Mouse (Mus musculus): Measurements from ENCODE around the gene 1110032A03Rik. TPM values are rescaled to one million over a fixed set of nuclear protein-coding genes. Genes with fewer than 3 reads are reported as not detected.

1110032A03Rik gene
- 80.4 and 90.8 TPM in 2 replicates for polyA plus RNA-seq (2012; rRNA removed)

GRCm38 (mm10) chr9:50774991-50775612 is at the start of gene 1110032A03Rik, which contains the start of gene Alg9:
Gene 1110032A03Rik (minus strand): TSS chr9:50775520.
Gene Alg9 (plus strand): TSS chr9:50775019.
- peak; percentile 69 to 92 for DNase-seq (ENCODE audit: extremely low spot score in 1 of 2, low spot score in 1 of 2)

GRCm38 (mm10) chr9:50823779-50824453 is 48.6 kb upstream of the 1110032A03Rik start:
- DNase-seq (ENCODE audit: extremely low spot score in 1 of 2, low spot score in 1 of 2), result no peak

- DNase-seq (ENCODE audit: extremely low spot score in 1 of 2, low spot score in 1 of 2), result no peak
Observed at GRCm38 (mm10) chr9:50822216-50822615, 46.9 kb upstream of the 1110032A03Rik start.

- no peak for DNase-seq (ENCODE audit: extremely low spot score in 1 of 2, low spot score in 1 of 2)
Observed at GRCm38 (mm10) chr9:50821651-50822050, 46.3 kb upstream of the 1110032A03Rik start.

- DNase-seq (ENCODE audit: extremely low spot score in 1 of 2, low spot score in 1 of 2), result peak; percentile 18 to 58
Observed at GRCm38 (mm10) chr9:50819716-50820115, 44.4 kb upstream of the 1110032A03Rik start.

GRCm38 (mm10) chr9:50818050-50818449 is 42.7 kb upstream of the 1110032A03Rik start:
- no peak for DNase-seq (ENCODE audit: extremely low spot score in 1 of 2, low spot score in 1 of 2)

- DNase-seq (ENCODE audit: extremely low spot score in 1 of 2, low spot score in 1 of 2), result no peak
Observed at GRCm38 (mm10) chr9:50816512-50816911, 41.2 kb upstream of the 1110032A03Rik start.

GRCm38 (mm10) chr9:50815666-50816065 is 40.3 kb upstream of the 1110032A03Rik start:
- DNase-seq (ENCODE audit: extremely low spot score in 1 of 2, low spot score in 1 of 2), result no peak

GRCm38 (mm10) chr9:50813796-50814195 is 38.5 kb upstream of the 1110032A03Rik start:
- DNase-seq (ENCODE audit: extremely low spot score in 1 of 2, low spot score in 1 of 2), result no peak

- DNase-seq (ENCODE audit: extremely low spot score in 1 of 2, low spot score in 1 of 2), result no peak
Observed at GRCm38 (mm10) chr9:50811746-50812145, 36.4 kb upstream of the 1110032A03Rik start.

- DNase-seq (ENCODE audit: extremely low spot score in 1 of 2, low spot score in 1 of 2), result no peak
Observed at GRCm38 (mm10) chr9:50811187-50811586, 35.9 kb upstream of the 1110032A03Rik start.

GRCm38 (mm10) chr9:50809146-50809545 is 33.8 kb upstream of the 1110032A03Rik start:
- no peak for DNase-seq (ENCODE audit: extremely low spot score in 1 of 2, low spot score in 1 of 2)

GRCm38 (mm10) chr9:50808471-50808870 is 33.2 kb upstream of the 1110032A03Rik start:
- DNase-seq (ENCODE audit: extremely low spot score in 1 of 2, low spot score in 1 of 2), result no peak

GRCm38 (mm10) chr9:50803055-50803671 is 27.8 kb upstream of the 1110032A03Rik start:
- no peak for DNase-seq (ENCODE audit: extremely low spot score in 1 of 2, low spot score in 1 of 2)

- DNase-seq (ENCODE audit: extremely low spot score in 1 of 2, low spot score in 1 of 2), result peak in 1 of 2 experiments; percentile 66
Observed at GRCm38 (mm10) chr9:50800985-50801384, 25.7 kb upstream of the 1110032A03Rik start.

- peak in 1 of 2 experiments; percentile 11 for DNase-seq (ENCODE audit: extremely low spot score in 1 of 2, low spot score in 1 of 2)
Observed at GRCm38 (mm10) chr9:50798368-50798767, 23.0 kb upstream of the 1110032A03Rik start.

GRCm38 (mm10) chr9:50797641-50798040 is 22.3 kb upstream of the 1110032A03Rik start:
- no peak for DNase-seq (ENCODE audit: extremely low spot score in 1 of 2, low spot score in 1 of 2)

- DNase-seq (ENCODE audit: extremely low spot score in 1 of 2, low spot score in 1 of 2), result no peak
Observed at GRCm38 (mm10) chr9:50796776-50797175, 21.5 kb upstream of the 1110032A03Rik start.

GRCm38 (mm10) chr9:50795266-50795665 is 19.9 kb upstream of the 1110032A03Rik start:
- no peak for DNase-seq (ENCODE audit: extremely low spot score in 1 of 2, low spot score in 1 of 2)

GRCm38 (mm10) chr9:50782155-50782554 is 6.8 kb upstream of the 1110032A03Rik start:
- peak in 1 of 2 experiments; percentile 53 for DNase-seq (ENCODE audit: extremely low spot score in 1 of 2, low spot score in 1 of 2)

- DNase-seq (ENCODE audit: extremely low spot score in 1 of 2, low spot score in 1 of 2), result no peak
Observed at GRCm38 (mm10) chr9:50776162-50776760, 941 bp upstream of the 1110032A03Rik start.
